Mouse (Mus musculus) cerebellum, postnatal 4 days (tissue): ENCODE data around the gene Tspan33.
"Not testable (repeated sequence)": the region's sequence is repeated elsewhere in the genome, so short reads cannot be mapped to it uniquely, and the experiment has no call there.

Experiments used
- DNase-seq, 2 experiments: peaks; one replicate each; pipeline ENCODE4 v3.0.0; 2022; ENCODE audit warnings: low spot score in 2 of 2, mixed read lengths in 1 of 2

Tspan33 gene

GRCm38 (mm10) chr6:29693953-29694352 lies at the start of gene Tspan33:
Gene Tspan33, plus strand, starts transcription at chr6:29694222.
- peak; percentile 92 to 94 for DNase-seq

GRCm38 (mm10) chr6:29649494-29650169 lies 44.4 kb upstream of the Tspan33 start:
- peak; percentile 75 to 86 for DNase-seq

GRCm38 (mm10) chr6:29650170-29650549 lies 43.9 kb upstream of the Tspan33 start:
- DNase-seq, result no peak

DNA sequence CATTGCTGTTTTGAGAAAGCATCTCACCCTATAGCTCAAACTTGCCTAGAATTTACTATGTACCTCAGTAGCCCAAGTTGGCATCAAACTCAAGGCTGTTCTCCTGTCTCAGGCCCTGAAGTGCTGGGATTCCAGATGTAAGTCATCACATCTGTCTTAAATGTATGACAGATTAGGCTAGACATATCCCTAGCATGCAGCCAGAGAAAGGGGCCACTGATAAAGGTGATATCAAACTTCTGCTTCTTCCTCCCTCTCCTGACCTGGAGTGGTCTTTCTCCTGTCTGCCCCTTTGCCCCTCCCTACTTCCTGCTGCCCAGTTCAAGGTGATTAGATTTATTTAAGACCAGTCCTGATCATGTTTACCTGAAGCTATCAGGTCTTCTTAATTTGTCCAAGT lies 40.8 kb upstream of the Tspan33 start:
- DNase-seq, result no peak

GRCm38 (mm10) chr6:29658626-29659475 lies 35.2 kb upstream of the Tspan33 start:
- DNase-seq, result no peak

DNA sequence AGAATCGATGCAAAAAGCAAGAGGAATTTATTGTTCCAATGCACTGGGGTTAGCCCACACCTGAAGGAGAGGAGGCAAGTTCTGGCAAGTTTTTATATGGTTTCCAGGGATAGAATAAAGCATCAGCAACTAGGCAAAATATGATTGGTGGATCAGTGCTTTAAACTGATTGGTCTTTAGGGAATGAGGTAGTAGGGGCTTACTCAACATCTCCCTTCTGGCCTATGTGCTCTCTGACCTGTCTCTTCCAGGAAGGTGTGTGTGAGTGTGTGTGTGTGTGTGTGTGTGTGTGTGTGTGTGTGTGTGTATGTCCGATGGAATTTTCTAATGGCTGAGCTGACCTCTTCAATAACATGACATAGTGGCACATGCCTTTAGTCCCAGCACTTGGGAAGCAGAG lies 34.1 kb upstream of the Tspan33 start:
- no peak for DNase-seq

DNA sequence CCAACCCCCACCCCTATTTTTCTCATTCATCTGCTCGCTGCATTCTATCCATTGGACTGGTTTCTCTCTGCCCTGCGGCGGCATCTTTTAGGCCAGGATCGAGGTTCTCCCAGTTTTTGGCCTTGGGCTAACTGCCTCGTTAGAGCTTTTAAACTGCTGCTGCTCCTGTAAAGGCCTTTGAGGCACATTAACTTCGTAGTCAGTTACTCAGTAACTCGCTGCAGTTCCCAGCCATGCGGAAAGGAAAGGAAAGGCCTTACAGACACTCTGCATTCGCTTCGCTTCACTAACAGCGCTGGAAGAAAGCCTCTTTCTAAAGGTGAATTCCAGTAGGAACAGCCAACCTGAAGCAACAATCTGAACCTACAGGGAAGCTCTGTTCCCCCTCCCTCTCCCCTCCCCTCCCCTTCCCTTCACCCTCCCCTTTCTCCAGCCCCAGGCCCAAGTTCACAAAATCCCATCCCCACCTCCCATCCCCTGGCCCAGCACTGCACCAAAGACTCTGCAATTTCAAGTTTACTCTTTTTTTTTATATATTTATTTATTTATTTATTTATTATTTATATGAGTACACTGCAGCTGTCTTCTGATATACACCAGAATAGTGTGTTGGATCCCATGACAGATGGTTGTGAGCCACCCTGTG lies 33.2 kb upstream of the Tspan33 start:
- DNase-seq, result no peak

- no peak for DNase-seq
These were observed 26.8 kb upstream of the Tspan33 start for GRCm38 (mm10) chr6:29667266-29667665.

GRCm38 (mm10) chr6:29671741-29672140 lies 22.3 kb upstream of the Tspan33 start:
- no peak for DNase-seq

DNA sequence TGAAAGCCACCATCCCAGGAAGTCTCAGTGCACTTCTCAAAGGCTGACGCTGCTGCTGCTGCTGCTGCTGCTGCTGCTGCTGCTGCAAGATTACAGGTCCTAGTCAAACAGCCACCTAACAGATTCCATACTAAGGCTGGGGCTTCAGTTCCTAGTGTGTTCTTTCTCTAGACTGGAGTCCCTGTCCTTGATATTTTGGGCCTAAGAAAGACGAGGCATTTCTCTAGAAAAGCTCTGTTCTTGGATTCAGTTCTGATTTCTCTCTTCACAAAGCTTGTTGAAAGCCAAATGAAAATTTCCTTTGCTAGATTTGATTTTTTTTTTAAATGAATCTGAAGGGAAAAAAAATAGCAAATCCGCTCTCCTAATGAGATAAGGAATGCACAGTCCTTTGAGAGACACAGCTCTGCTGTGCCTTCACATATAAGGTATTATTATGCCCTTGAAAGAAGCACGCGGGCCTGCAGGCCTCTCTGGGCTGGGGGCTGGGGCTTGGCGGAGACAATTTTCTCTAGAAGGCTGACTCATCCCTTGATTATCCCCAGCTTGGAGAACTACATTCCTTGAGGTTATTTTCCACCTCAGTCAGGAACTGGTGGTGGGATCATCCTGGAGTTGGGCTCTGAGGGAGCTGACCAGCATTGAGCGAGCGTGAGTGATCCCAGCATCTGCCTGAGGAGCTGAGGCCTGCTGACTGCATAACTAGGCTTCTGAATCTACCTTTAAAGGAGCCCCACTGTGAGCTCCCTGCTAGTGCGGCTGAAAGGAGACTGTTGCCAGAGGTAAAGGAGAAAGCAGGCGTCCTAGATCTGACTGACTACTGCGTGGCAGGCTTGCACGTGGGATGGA lies 21.2 kb upstream of the Tspan33 start:
- DNase-seq, result no peak

GRCm38 (mm10) chr6:29673739-29674138 lies 20.3 kb upstream of the Tspan33 start:
- no peak for DNase-seq

DNA sequence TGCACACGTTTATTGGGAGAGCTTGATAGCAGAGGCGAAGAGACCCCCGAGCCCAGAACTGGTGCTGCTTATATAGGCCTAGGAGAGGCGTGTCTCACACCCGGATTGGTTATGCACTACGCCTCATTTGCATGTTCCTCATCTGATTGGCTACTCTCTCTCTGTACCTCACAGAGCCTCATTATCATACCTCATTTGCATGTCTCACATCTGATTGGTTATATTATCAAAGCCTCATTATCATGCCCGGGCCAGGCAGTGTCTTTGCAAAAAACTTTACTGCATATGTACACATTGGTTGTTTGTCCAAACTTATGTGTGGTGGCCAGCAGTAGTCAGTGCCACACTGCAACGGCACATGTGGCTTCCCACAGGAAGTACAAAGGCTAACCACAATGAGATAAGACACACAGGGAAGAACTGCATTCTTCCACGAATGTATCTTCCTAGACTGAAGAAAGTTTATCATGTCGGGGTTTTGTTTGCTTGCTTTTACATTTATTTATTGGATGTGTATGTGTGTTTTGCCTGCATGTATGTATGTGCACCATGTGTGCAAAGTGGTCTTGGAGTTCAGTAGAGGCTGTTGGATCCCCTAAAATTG lies 14.0 kb upstream of the Tspan33 start:
- DNase-seq, result not testable (repeated sequence)

- no peak for DNase-seq
These were observed 12.2 kb upstream of the Tspan33 start for GRCm38 (mm10) chr6:29681853-29682252.

- DNase-seq, result no peak
These were observed 9.3 kb upstream of the Tspan33 start for GRCm38 (mm10) chr6:29684686-29685085.

DNA sequence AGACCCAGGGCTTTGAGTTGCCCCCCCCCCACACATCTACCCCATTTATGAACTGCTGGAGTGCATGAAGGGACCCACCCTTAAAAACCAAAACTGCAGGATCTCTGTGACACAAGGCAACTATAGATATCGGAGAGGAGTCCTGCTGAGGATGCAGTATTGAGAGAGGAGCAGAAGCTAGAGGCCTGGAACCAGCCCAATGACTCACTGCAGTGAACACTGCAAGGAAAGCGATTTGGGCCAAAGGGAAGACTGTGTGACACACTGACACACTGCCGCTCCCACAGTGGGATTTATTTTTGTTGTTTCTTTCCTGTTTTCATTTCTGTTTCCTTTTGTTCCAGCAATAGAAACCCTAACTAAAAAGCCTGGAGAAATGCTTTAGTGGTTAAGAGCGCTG lies 8.1 kb upstream of the Tspan33 start:
- no peak for DNase-seq

- DNase-seq, result no peak
These were observed 4.6 kb upstream of the Tspan33 start for GRCm38 (mm10) chr6:29689458-29689857.

DNA sequence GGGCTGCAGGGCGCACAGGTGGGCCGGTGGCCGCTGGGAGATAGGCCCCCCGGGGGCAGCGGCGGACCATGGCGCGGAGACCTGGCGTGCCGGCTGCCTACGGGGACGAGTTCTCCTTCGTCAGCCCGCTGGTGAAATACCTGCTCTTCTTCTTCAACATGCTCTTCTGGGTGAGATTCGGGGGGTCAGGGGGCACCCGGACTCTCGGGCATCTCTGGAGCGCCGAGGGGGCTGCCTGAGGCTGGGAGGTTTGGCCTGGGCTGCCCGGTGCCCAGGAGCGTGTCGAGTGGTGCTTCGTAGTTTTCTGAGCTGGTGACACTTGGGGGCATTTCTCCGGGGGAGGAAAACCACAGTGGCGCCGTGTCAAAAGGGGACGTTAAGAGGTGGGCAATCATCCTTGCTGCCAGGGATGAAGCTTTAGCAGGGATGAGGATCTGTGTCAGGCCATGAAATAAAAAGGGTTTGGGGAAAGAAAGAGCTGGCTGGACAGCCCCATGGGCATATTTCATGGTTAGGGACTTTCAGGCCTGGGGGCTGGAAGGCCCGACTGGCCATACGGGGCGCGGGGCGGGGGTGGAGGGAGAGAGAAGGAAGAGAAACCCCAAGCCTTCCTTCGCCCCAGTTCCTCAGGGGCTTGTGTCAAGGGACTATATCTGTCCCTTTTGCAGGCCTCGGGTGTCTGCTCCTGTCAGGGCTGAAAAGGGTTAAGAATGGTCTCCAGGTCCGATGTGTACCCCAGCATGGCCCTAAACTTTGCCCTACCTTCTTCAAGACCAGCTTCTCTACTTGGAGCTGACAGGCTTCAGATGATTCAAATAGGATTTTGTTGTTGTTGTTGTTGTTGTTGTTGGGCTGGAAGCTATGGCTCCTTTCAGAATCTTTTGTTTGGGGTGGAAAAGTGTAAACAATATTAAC lies 610 bp downstream of the Tspan33 start:
- DNase-seq, result no peak

DNA sequence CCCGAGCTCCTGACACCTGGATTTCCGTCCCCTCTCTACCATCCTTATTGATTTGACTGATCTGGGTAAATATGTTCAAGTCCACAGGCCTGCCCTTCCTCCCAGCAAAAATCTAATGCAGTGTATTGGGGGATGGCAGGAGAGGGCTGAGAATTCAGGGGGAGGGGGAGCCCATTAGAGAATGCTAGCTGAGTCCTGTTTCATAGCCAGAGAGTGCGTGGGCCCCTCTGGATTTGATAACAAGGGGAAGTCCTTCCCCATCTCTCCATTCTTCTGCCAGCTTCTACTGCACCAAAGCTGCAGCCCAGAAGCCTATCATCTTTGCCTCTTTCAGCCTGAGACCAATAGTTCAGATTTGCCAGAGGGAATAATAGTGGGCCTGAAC lies 1.3 kb downstream of the Tspan33 start:
- DNase-seq, result no peak

GRCm38 (mm10) chr6:29695975-29696374 lies 2.0 kb downstream of the Tspan33 start:
- DNase-seq, result no peak

DNA sequence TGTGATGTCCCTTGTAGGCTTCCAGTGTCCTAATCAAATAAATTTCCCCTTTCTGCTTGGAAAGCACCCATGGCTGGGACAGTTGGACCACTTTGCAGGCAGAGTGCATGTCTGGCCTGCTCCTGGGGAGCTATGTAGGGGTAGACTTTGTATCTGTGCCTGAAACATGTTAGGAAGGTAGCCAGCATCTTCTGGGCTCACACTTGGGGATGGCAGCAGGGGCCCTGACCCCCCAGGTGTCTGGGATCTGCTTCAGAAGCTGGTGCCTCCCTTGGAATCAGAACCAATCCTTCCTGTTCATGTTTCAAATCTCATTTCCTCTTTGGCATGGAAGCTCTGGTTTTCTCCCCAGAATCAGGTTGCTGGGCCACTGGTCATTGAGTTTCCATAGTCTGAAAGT lies 3.1 kb downstream of the Tspan33 start:
- no peak for DNase-seq
